Mouse (Mus musculus): ENCODE results near the gene Smc2.
A peak's percentile ranks its signal among the peaks of the same experiment; 100 is the strongest.
"Not testable (repeated sequence)": the region's sequence is repeated elsewhere in the genome, so short reads cannot be mapped to it uniquely, and the experiment has no call there.

Smc2 gene

GRCm38 (mm10) chr4:52438886-52439664 lies at the start of gene Smc2:
TSS of gene Smc2 (plus strand) at chr4:52439243.
- DNase-seq (ENCODE audit: low spot score in 2 of 2): peak; percentile 89 to 98

GRCm38 (mm10) chr4:52411587-52411986 lies 27.5 kb upstream of the Smc2 start:
- DNase-seq (ENCODE audit: low spot score in 2 of 2): no peak

- no peak for DNase-seq (ENCODE audit: low spot score in 2 of 2)
These were observed 15.4 kb upstream of the Smc2 start for GRCm38 (mm10) chr4:52423653-52424052.

GRCm38 (mm10) chr4:52429310-52430198 lies 9.5 kb upstream of the Smc2 start:
- DNase-seq (ENCODE audit: low spot score in 2 of 2): peak; percentile 28 to 75

- DNase-seq (ENCODE audit: low spot score in 2 of 2): not testable (repeated sequence)
These were observed 3.5 kb upstream of the Smc2 start for GRCm38 (mm10) chr4:52435551-52435950.

- no peak for DNase-seq (ENCODE audit: low spot score in 2 of 2)
These were observed 615 bp upstream of the Smc2 start for GRCm38 (mm10) chr4:52438371-52438885.

- DNase-seq (ENCODE audit: low spot score in 2 of 2): peak in 1 of 2 experiments; percentile 34
These were observed 20.7 kb downstream of the Smc2 start for GRCm38 (mm10) chr4:52459726-52460125.

GRCm38 (mm10) chr4:52461321-52461720 lies 22.3 kb downstream of the Smc2 start:
- no peak for DNase-seq (ENCODE audit: low spot score in 2 of 2)

GRCm38 (mm10) chr4:52473431-52473830 lies 34.4 kb downstream of the Smc2 start:
- no peak for DNase-seq (ENCODE audit: low spot score in 2 of 2)

- no peak for DNase-seq (ENCODE audit: low spot score in 2 of 2)
These were observed 48.4 kb downstream of the Smc2 start for GRCm38 (mm10) chr4:52487486-52487885.

GRCm38 (mm10) chr4:52497144-52497543 lies 58.1 kb downstream of the Smc2 start, which contains the start of gene Vma21-ps:
TSS of gene Vma21-ps (minus strand) at chr4:52497244.
- DNase-seq (ENCODE audit: low spot score in 2 of 2): not testable (repeated sequence)

- DNase-seq (ENCODE audit: low spot score in 2 of 2): no peak
These were observed 78.5 kb downstream of the Smc2 start for GRCm38 (mm10) chr4:52517580-52517979.

- DNase-seq (ENCODE audit: low spot score in 2 of 2): no peak
These were observed 80.3 kb downstream of the Smc2 start for GRCm38 (mm10) chr4:52519301-52519700.

- no peak for DNase-seq (ENCODE audit: low spot score in 2 of 2)
These were observed 87.4 kb downstream of the Smc2 start for GRCm38 (mm10) chr4:52526464-52526863.

- DNase-seq (ENCODE audit: low spot score in 2 of 2): no peak
These were observed 91.6 kb downstream of the Smc2 start for GRCm38 (mm10) chr4:52530636-52531035.
